Mouse (Mus musculus) kidney, postnatal 36 days (tissue): ENCODE data around the gene Syt2.

Experiments
- DNase-seq, 2 experiments: peaks; one replicate each; pipeline ENCODE4 v3.0.0; 2021 to 2022; ENCODE audit warnings: mixed read lengths in 2 of 2

Gene Syt2

DNA sequence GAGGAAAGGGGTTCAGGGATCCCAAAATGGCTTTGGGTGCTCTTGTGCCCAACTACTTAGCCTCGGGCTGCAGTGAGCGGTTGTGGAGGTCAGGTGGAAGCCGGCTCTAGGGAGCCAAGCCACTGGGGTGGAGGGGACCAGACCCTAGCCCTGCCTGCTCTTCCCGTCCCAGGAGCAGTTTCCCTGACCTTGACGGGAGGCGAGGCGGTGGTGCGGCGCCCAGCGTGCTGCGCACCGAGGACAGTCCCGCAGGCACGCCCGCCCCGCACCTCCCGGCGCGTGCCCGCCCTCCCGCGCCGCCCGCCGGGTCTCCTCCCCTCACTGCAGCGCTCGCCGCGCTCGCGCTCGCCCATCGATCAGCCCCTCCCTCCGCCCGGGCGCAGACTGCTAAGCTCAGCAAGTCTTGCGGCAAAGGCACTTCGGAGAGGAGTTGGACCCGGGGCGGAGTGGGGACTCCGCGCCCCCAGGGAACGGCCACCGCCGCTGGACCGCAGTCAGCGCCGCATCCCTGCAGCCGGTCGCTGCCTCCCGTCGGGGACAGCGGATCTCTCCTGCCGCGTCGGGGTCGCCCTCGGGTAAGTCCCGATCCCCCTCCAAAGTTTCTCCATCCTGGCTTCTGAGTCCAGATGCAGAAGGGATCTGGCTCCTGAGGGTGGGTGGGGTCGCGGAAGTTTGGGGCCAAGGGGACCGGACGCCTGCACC, at the start of gene Syt2:
Gene Syt2, plus strand, starts transcription at position 417 of the 702 bp plus-strand sequence.
- peak; percentile 42 to 65 for DNase-seq

- DNase-seq: no peak
Measured at GRCm38 (mm10) chr1:134597339-134598054, 49.0 kb upstream of the Syt2 start.

GRCm38 (mm10) chr1:134604086-134604485, 42.4 kb upstream of the Syt2 start:
- no peak for DNase-seq

DNA sequence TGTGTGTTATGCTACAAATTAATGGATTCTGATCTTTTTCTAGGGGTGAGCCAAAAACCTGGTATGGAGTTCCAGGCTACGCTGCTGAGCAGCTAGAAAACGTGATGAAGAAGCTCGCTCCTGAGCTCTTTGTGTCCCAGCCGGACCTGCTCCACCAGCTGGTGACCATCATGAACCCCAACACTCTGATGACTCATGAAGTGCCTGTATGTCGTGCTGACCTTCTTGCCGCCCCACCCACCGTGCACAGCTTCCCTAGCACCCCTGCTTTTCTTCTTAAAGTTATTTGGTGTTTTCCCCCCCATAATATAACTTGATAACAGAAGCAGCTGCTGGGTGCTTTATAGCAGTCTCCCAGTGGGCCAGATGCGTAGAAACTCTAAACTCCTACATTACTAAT, 40.8 kb upstream of the Syt2 start:
- DNase-seq: no peak

GRCm38 (mm10) chr1:134606381-134606780, 40.1 kb upstream of the Syt2 start:
- no peak for DNase-seq

DNA sequence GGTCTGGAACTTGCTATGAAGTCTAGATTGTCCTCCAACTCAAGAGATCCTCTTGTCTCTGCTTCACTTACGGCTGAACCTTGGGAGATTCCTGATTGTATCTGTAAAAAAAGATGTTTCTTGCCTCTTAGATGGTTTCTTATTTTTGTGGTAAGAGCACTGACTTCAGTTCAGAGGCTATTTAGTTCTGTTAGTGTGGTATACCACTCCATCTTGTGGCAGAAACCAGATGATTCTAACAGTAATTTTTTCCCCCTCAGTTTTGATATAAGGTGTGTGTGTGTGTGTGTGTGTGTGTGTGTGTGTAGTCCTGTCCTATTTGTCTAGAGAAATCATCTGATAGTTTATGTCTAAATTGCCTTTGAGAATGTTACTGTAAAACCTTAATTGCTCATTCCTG, 39.2 kb upstream of the Syt2 start:
- no peak for DNase-seq

DNA sequence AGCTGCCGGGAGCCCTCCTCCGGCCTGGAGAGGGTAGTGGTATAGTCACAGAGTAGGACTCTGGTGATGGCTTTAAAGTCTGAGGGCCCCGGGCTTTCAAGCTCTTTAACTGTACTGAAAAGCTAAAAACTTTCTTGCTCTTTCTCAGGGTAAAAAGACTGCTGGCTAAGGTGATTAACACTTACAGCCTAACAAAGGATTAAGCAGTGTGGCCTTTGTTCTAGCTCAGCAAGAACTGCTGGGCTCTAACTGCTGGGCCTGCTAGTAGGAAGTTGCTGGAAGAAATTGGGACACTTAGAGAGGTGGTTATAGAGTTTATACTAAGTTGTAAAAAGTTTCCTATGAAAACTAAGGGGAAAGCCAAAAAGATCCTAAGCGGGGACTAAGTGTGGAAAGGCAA, 37.3 kb upstream of the Syt2 start:
- DNase-seq: no peak

DNA sequence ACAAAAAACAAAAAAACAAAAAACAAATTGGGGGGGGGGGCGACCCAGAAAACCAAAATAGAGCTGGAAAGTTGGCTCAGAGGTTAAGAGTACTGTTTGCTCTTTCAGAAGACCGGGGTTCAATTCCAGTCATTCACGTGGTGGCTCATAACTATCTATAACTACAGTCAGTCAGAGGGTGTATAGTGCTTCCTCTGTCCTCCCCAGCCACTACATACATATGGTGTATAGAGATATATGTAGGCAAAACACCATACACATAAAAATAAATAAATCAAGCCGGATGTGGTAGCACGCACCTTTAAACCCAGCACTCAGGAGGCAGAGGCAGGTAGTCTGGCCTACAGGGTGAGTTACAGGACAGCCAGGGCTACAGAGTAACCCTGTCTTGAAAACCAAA, 31.9 kb upstream of the Syt2 start:
- no peak for DNase-seq

GRCm38 (mm10) chr1:134614988-134615387, 31.5 kb upstream of the Syt2 start:
- no peak for DNase-seq

- DNase-seq: no peak
Measured at GRCm38 (mm10) chr1:134617656-134618055, 28.8 kb upstream of the Syt2 start.

GRCm38 (mm10) chr1:134625325-134625724, 21.2 kb upstream of the Syt2 start:
- DNase-seq: no peak

DNA sequence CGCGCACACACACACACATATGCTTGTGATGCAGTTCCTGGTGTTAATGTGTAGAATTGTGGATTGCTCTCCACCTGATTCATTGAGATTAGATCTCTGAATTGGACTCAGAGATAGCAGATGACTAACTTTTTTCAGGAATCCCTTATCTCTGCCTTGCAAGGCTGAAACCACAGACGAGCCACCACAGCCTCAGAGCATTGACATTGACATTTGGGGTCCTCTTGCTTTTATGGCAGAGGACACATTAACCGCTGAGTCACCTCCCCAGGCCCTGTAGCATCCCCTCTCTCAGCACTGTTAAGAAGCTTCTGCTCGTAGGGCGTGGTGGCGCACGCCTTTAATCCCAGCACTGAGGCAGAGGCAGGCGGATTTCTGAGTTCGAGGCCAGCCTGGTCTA, 17.0 kb upstream of the Syt2 start:
- no peak for DNase-seq

DNA sequence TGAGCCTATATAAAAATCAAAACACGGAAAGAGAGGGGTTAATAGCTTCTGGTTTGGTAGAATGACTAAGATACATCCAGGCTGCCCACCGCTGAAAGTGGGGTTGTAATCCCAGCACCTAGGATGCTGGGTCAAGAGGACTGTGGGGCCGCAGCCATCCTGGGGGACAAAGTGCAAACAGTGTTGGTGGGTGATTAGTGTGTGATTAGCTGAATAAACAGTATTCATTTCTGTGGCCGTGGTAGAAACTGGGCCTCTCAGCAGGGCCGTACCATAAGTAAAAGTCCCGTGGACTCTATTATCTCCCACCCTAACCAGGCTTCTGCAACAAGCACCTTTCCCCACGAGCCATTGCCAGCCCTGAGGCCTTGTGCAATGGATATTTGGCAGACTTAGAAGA, 12.2 kb upstream of the Syt2 start:
- DNase-seq: no peak

DNA sequence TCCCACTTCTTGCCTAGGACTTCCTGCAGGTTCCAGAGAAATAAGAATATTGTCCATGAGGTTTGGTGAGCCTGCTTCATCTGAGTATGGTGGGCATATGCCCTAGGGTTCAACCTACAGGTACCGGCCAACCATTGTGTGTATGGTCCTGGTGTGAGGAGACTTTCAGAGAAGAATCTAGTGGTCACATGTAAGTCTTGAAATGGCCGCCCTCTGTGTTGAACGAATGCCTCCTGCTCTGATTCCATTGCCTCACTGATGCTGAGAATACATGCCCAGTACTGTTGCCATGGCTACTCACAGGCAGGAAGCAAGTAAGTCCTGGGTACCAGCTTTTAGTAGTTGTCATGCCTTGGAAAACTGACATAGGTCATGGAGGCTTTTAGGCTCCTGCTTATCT, 10.2 kb upstream of the Syt2 start:
- DNase-seq: no peak

DNA sequence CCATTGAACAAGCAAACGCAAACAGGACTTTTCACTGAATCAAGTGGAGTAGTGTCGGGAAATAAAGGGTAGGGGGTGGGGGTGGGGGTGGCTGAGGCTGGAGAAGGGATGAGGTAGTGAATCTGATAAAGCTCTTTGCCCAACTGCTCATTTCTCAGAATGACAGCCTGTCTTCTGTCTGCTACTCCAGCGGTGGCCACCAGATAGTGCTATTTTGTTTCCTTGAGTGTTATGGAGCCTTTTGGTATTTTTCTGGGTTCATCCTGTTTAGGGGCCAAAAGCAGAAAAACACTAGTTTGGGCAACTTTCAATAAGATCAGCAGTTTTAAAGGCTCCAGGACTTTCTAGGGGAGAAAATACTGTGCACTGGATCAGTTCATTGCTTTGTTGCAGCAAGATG, 9.8 kb upstream of the Syt2 start:
- peak; percentile 11 to 68 for DNase-seq

DNA sequence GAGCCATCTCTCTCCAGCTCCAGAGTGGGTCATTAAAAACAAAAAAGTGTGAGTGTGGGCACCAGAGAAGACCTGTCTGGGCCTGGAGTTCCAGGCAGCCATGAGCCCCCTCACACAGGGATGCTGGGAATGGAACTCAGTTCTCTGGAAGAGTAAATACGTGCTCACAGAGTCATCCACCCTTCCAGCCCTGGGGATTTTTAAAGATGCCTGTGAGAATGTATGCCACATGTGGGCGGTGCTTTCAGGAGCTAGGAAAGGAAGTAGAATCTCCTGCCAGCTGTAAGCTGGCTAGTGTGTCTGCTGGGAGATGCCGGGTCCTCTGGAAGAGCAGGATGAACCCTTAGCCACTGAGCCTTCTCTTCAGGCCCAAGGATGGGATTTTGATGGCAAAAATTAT, 8.4 kb upstream of the Syt2 start:
- DNase-seq: no peak

GRCm38 (mm10) chr1:134638522-134638921, 8.0 kb upstream of the Syt2 start:
- DNase-seq: peak; percentile 25 to 70

- no peak for DNase-seq
Measured at GRCm38 (mm10) chr1:134639460-134639859, 7.0 kb upstream of the Syt2 start.

GRCm38 (mm10) chr1:134641507-134641906, 5.0 kb upstream of the Syt2 start:
- DNase-seq: peak in 1 of 2 experiments; percentile 52

DNA sequence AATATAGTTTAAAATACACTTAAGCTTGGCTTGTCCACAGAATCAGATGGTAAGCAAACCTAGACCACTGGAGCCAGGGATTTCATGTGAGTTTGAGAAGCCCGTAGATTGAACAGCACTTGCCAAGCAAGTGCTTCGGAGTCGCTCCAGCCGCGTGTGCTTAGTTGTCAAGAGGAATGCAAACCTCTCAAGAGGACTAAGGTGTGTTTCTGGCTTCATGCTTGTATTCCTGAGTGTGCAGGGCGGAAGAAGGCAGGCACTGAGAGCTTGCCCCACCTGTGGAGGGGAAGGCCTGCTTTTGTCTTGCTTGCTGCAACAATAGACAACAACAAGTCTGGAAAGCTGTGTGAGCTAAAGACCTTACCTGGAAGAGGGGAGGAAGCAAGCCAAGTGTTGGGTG, 2.8 kb upstream of the Syt2 start:
- DNase-seq: no peak

GRCm38 (mm10) chr1:134645408-134646200, 873 bp upstream of the Syt2 start:
- DNase-seq: no peak

DNA sequence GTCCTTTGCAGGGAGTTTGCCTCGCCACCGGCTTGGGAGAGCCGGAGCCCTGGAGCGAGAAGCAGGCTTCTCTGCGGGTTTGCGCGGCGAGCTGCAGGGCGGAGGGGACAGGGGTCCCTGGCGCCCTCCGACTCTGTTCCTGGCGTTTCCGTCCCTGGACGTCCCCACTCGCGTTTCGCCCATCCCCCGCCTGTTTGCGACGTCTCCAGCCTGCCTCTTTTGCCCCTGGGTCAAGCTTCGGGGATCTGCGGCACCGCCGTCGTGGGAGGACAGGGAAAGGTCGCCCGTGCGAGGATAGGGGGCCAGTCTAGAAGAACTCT, 446 bp downstream of the Syt2 start:
- DNase-seq: peak in 1 of 2 experiments; percentile 16

DNA sequence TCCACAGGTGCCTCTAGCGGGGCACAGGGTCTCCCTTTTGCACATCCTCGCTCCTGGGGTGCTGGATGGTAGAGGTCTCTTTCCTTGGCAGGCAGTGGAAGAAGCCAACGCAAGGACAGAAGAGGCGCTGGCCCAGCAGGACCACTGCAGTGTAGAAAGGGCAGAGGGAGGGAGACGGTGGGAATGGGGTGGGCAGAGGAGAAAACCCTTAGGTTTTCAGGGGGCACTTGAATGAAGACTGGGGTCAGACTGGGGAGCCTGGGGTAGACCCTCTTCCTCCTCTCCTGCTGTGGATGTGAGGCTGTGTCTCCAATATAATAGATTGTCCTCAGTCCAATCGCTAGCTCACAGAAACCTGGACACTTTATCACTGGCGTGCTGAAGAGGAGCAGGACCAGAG, 1.1 kb downstream of the Syt2 start:
- no peak for DNase-seq

- DNase-seq: peak in 1 of 2 experiments; percentile 12
Measured at GRCm38 (mm10) chr1:134650816-134651215, 4.3 kb downstream of the Syt2 start.
